Mouse (Mus musculus) cerebral cortex, adult 2 months (tissue): ENCODE measurements around the gene Rere.

Source experiments
- WGBS: fragments of 180-500 bp; shearing (Covaris S2); methylation state at CpG from one replicate; pipeline ENCODE4 v1.1.7; 2018; 5-methylcytosine and 5-hydroxymethylcytosine counted together

The Rere gene

DNA sequence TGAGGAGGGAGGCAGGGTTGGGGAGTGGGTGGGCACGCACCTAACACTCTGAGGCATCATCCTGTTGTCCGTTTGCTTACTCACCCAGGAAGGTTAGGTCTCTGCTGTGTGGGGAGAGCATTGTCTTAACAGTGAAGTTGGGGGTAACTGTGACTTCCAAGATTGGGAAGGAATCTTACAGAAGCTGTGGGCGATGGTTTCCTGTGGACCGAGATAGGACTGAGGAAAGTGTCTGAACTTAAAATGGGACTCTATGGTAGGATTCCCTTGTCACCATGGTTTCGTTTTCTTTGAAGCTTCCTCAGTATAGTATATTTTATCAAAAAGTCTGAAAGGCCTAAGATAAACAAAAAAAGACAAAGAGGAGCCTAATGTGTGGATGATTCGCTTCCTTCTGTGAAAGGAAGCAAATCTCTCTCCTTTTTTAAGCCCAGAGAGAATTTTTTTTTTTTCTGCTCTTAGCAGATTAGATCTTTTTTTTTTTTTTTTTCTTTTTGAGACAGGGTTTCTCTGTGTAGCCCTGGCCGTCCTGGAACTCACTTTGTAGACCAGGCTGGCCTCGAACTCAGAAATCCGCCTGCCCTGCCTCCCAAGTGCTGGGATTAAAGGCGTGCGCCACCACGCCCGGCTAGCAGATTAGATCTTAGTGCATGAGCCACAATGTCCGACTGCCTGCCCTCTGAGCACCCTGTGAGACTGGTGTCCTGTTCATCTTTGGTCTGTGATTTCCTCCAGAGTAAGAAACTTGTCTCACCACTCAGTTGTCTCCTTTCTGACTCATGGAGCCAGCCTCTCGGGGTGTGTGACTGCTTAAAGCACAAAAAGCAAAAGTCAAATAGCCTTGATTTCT lies 271.5 kb downstream of the Rere start:
- 63% methylated on average over 15 of the region's 15 CpGs for WGBS

DNA sequence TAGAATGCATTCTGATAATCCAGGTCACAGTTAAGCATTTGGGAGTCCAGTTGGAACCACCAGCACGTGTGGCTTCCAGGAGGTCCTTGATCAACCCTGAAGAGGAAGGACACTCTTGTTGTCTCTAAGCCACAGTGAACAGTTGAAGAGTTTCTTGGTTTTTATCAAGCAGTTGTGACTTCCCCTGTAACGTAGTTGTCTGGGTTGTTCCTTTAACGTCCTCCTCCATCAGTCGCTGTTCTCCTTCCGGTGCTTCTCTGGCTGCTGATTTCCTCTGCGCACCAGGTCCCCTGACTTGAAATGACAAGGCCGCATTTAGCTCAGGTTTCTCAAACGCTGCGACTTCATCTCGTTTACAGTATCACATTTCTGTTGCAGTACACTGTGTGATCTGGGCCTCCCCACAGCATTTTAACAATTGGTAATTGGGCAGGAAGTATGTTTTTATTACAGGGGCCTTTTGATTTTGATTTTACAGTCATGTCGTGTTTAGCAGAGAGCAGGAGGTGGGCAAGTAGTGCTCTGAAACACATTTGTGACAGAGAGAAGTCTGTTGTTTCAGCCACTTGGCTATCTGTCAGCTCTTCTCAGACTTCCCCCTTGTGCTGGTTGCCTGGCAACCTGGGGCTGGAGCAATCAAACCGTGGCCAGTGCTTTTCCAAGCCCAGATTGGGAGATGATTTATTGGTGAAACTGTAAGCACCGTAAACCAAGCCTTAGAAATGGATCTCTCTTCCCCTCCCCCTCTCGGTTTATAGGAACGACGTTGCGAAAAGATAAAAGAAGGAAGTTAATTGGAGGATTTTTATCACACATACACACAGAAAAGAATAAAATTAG lies 275.2 kb downstream of the Rere start:
- WGBS, result 7% methylated on average over 17 of the region's 17 CpGs

DNA sequence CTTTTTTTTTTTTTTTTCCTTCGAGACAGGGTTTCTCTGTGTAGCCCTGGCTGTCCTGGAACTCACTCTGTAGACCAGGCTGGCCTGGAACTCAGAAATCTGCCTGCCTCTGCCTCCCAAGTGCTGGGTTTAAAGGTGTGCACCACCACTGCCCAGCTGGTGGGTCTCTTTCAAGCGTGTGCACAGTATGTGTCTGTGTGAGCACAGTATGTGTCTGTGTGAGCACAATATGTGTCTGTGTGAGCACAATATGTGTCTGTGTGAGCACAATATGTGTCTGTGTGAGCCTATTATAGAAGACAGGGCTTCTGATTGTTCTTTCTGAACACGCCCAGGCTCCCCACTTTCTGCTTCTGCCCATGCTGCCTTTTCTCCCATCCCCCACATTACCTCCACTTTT lies 275.8 kb downstream of the Rere start:
- WGBS, result 41% methylated on average over 3 of the region's 3 CpGs

DNA sequence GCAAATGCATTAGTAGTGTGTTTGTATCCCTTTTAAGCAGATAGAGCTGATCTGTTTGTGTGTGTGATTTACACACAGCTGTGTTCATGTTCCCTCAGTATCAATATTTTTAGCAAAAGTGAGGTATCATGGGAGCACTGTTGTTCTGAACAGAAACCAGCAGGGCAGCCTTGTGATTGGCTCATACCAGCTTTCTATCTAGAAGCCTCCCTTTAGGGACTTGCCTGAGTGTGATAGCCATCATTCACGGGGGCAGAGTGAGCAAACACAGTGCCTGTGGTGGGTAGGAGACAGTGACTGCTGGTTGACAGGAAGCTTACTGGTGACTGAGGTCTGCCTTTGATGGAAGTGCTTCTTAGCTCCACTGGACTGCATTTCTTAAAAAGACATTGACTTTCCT lies 276.5 kb downstream of the Rere start:
- 47% methylated on average over 1 of the region's 1 CpGs for WGBS

DNA sequence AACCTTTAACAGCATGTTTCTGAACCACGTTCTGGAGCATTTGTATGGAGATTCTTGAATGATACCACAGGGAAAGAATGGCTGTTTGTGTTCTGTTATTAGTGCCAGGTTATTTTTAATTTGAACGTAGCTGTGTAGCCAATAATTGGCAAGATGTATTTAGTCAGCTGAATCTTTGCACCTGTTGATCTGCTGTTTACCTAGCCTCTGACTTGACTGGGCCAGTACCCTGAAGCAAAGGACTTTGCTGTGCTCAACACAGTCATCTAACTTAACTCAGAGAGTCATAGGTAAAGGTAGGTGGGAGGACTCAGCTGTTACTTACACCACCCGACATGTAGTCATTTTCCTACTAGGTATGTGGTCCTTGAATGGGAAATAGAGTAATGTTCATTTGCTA lies 278.1 kb downstream of the Rere start:
- WGBS, result 63% methylated on average over 3 of the region's 3 CpGs

DNA sequence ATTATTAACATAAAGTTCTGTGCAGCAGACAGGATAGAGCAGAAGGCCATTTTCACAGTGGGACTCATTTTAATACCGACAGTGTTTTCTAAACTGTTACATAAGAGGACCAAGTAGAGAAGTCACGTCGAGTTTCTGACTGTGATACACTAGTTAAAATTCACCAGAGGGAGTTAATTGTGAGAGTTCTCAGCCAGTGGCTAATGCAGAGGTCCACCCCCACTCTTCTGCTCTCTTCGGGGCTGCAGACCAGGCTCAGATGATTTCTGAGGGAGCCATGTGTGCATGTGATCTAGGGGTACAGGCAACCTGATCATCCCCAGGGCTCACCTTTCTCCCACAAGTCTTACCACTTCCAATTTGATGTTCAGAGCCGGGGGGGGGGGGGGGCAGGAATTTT lies 281.8 kb downstream of the Rere start:
- 28% methylated on average over 5 of the region's 5 CpGs for WGBS

DNA sequence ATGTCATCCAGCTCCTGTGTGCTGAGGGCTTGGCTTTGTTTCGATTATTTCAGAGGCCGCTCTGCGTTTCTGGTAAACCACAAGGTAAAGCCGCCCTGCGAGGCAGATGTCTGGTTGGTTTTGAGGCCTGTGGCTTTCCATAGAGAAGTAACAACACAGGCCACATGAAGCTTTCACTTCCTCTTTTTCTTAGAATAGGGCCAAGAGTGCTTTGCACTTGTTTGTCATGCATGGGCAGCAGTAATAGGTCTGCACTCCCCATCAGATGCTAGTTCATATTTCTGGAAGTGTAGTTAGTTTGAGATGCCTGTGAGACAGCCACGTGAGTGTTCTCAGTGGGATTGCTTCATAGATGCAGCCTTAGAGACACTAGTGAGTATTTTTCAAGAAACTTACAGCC lies 284.7 kb downstream of the Rere start:
- 75% methylated on average over 6 of the region's 6 CpGs for WGBS

DNA sequence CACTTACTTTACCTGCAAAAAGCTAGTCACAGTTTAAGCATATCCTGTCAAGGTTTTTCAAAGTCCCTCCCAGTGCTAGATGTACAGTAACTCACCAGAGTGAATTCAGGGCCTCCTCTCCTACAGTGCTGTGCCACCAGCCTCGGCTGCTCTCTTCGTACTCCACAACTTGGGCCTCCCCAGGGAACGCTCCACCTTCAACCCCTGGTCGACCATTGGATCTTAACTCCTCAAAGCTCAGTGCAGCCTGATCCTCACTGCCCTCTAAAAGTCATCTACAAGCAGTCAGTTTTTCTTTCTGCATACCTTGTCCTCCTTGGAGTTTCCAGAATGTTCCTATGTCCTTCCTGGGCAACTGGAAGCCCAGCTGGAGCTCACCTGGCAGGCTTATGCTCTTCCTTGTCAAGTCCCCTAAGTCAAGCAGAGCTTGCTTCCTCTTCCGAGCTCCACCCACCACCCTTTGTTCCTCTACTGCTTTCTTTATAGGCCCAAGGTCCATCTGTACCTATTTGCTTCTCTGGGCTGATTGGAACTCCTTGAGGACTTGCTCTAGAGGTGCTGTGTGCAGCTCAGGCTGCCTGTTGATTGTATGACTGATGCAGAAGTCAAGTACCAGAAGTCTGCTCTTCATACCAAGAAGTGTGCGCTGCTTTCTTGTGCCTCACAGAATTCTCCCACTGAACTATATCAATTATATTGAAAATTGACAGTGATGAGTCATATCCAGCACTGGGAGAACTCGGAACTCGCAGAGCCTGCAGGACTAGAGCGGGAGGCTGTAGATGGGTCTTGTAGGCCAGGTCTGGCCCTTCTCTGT lies 287.1 kb downstream of the Rere start:
- WGBS, result 30% methylated on average over 9 of the region's 9 CpGs

DNA sequence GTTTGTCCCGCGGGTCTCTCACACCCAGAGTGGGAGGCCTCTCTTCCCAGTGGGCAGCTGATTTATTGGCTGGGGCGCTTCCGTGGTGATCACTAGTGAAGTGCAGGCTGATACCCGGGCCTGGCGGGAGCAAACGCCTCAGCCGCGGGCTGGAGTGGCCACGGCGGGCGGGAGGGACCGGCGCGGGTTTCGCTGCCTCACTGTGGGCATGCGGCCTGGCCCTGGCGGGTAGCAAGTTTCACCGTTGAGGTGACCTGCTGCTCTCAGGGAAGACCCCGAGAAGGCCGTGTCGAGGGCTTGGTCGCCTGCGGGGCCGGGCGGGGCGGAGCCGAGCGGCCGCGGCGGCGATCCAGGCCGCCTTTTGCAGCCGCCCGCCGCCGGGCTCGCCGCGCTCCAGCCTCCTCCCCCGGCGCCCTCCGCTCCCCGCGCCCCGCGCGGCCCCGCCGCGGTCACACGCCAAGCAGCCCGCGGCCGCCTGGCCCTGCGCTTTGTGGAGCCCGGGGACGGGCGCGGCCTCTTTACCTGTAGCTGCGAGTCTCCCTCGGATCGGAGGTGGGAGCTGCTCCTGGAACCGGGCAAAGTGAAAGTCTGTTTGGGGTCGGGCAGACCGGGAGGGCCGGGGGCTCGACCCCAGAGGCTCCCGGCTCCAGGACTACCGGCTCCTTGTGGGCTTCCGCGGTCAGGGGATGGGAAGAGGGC lies 287.8 kb downstream of the Rere start:
- under 1% methylated on average over 69 of the region's 73 CpGs for WGBS

DNA sequence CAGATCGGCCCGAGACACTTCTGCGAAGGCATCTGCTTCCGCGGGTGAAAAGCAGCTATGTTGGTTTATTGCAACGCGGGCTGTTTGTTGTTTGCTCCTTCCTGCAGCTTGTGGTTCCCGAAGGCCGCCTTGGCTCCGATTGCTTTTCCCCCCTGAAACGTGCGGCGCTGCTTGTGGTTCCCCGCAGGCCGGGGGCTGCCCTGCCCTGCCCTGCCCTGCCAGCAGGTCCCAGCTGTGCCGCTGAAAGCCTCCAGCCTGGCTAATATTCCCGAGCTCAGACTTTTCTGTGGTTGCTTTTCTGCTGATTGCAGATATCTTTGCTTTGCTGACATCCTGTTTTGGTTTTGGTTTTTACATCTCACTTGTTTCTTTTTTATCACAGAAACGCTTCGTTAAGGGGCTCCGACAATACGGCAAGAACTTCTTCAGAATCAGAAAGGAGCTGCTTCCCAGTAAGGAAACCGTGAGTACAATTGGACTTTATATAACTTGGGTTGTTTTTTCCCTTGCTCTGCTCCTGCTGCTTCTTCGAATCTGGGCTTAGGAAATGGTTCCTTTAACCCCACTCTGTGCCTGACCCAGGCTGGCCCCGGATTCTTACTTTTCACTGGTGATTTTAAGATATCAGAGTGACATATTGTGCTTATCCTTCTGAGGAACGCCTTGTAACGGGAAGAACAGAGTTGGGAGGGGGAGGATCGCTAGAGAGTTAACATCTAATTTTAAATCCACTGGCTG lies 288.6 kb downstream of the Rere start:
- WGBS, result 1% methylated on average over 27 of the region's 27 CpGs

DNA sequence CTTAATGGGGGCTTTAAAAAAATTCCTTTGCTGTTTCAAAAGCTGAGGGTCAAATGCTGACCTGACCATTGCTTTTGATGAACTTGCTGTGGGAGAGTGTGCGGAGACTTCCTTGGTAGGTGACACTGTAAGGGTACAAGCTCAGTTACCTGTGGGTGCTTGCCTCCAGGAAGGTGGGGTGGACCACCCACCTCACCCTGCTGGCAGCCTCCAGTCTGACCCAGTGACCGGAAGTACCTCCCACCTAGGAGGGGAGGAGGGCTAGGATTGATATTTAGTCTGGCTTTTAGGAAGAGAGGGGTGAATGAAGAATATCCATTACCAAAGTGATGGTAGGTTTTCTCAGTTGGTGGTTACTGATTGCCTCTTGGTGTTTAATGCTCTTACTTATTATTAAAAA lies 289.3 kb downstream of the Rere start:
- 51% methylated on average over 2 of the region's 2 CpGs for WGBS

DNA sequence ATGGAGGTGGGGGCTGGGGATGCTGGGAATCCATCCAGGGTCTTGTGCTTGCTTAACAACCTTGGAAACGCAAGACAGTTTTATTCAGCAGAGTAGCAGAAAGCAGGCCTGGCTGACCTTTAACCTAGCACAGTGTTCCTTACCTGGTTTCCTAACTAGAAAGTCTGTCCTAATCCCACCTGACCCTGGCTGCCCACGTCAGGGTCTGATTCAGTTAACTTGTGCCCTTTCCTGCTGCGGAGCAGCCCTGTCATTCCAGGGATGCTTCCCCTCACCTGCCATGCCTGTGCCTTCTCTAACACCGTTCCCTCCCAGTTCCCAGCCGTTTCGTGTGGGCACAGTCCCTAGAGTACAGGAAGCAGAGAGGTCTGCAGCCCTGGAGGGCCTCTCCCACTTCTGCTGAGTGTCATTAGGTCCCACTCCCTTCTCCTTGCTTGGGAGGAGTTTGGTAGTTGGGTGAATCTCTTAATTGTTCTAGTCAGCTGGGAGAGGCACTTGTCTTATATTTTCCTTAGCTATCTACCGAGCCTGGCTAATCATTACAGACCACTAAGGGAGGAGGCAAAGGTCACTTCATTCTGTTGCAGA lies 290.8 kb downstream of the Rere start:
- WGBS, result 55% methylated on average over 7 of the region's 7 CpGs

DNA sequence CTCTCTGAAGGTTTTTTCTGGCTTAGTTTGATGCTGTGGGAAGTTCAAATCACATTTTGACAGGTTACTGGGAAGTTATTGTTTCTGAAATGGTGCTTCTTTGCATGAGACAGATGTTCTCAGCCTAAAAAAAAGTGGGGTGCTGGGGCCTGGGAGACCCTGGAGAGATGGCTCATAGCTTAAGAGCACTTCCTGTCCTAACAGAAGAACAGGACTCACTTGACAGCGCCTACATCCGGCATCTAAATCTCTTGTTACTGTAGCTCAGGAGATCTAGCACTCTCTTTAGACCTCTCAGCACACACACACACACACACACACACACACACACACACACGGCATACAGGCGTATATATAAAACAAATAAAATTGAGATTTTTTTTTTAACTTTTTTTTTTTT lies 291.5 kb downstream of the Rere start:
- WGBS, result 84% methylated on average over 4 of the region's 4 CpGs

DNA sequence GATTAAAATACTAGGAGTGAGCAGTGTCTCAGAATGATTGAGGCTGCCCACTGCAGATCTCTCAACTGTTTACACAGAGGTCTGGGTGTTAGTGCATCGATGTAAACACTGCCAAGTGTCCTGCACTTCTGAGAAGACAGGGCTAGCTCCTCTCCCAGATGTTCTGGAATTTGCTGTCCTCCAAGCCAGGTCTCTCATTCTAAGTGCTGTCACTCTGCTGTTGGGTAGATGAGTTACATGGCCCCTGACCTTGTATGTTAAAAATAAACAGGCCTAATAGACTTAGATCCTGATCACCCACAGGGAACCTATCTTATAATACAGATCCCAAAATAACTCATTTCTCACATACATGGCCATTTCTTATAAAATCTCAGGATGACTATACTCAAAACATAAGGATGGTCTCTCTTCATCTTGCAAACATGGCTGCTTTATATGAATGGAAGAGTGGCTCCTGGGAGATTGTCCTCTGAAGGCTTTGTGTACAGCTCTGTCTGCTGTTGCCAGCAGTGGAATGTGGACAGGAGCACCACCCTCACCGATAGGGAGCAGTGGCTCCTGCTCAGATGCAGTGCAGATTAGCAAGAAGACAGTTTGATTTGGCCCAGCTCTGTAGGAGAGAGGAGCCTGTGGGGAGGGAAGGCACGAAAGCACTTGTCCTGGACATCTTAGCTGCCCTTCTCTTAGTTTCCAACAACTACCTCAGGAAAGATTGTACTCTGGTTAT lies 294.1 kb downstream of the Rere start:
- WGBS, result 51% methylated on average over 3 of the region's 3 CpGs

DNA sequence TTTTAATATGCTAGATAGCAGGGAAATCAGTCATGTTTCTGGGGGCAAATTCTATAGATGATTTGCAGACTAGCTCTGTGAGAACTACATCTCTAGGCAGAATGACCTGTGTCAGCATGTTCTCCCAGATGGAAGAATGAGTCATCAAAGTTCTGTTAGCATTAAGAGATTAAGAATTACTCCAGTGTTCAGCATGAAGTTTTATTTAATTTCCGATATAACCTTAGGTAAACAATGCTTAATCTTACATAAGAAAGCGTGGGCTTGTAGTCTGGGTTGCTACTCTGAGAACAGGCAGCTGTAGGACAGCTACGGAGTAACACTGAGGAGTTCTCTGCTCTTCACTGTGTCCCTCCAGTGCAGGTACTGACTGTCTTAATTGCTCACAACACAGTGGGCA lies 294.9 kb downstream of the Rere start:
- 61% methylated on average over 3 of the region's 3 CpGs for WGBS

DNA sequence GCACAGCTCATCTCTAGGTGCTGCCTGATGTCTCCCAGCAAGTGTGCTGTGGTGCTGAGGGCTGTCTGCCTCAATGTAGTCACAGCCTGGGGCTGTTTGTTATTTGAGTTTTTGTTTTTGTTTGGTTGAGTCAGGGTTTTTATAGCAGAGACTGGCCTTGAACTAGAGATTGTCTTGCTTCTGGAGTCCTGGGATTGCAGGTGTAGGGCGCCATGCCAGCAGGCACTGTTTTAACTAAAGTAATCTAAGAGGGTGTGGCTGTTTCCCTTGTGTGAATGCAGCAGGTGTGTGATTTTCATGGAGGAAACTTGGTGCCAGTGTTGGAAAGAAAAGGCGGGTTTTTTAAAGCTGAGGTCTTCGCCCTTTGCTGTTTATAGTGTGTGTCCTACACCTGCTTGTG lies 296.6 kb downstream of the Rere start:
- WGBS, result 95% methylated on average over 3 of the region's 3 CpGs

DNA sequence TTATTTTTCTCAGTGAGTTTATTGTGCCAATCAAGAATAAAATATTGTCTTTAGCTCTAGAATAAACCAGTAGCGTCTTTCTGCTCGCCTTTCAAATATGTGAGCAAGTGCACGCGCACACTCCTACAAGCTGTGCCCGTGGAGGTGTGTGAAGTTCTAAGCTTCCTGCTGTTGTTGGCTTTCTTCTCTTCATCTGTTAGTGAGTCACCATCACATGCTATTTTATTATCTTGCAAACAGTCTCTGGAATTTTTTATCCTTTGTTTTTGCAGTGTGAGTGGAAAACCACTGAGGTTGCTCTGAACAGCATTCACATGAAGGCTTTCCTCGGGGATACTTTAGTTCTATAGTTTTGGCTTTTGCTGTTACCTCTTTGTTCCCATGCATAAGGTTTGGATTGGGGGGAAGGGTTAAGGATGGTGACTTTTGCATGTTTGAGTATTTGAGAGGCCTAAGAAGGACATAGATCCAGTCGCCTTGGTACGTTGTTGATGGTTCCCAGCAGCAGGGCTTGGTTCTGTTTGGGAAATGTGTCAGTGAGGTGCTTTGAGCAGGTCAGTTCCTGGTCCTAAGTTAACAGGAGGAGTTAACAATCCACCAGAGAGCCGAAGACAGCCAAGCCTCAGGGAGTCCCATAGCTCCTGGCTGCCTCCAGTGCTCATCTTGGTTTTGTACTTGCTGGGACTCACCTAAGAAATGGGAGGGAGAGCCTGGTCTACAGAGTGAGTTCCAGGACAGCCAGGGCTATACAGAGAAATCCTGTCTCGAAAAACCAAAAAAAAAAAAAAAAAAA lies 300.7 kb downstream of the Rere start:
- 31% methylated on average over 10 of the region's 10 CpGs for WGBS

DNA sequence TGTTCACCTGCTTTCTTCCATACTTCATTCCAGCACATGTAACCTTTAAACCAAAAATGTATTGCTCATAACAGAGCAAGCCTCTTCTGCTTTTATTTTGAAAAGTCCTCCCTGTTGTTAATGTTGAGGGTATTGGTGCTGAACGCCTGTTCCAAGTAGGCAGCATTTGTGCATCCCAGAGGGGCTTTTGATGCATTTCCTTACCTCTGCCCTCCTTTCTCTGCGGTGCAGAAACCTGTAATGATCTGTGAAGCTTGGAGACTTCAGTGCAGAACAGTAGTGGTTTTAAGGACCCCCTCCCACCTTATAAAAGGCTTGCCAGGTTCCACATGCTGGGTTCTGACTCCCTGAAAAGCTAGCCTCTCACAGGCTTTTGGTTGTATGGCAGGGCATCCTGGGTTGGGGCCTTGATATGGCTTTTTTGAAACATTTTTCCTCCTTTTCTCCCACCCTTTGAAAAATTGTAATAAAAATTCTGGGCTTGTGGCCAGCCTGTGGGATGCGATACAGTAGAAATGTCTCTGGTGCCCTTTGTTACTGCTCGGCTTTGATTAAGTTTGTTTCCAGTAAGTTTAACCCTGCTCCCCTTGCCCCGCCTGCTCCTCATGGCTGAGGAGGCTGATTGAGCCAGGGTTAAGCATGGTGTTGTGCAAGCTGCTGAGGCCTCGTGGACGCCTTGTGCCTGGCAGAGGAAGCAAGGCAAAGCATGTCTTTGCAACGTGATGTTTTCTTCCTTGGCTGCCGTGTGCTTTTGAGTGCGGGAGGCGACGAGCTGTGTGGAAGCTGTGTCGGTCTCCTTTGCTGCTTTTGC lies 301.7 kb downstream of the Rere start:
- 5% methylated on average over 13 of the region's 13 CpGs for WGBS
